Mouse (Mus musculus): ENCODE data around the gene Sox3. TPM values are rescaled to one million over a fixed set of nuclear protein-coding genes. Genes with fewer than 3 reads are reported as not detected.
A peak's percentile ranks its signal among the peaks of the same experiment; 100 is the strongest.

Sox3 gene
- polyA plus RNA-seq, 1 experiment from 2014 or later: not detected

GRCm38 (mm10) chrX:60893720-60894543 lies 702 bp upstream of the Sox3 start:
- WGBS (ENCODE audit: insufficient replicate concordance): 24% methylated on average over 32 of the region's 59 CpGs
- no peak for DNase-seq
- TF ChIP-seq CTCF (IDR thresholded peaks at IDR 0.05; ENCODE audit: low read depth) (no peak), EP300 (IDR thresholded peaks at IDR 0.05; ENCODE audit: low read depth) (no peak)
- ATAC-seq: no peak
- Histone ChIP-seq H3K36me3 (replicated peaks; ENCODE audit: insufficient read depth, low read length) (no peaks in the 10 kb centered on the region), H3K4me2 (ENCODE audit: low read depth, low read length) (0 out of 2 replicates have a peak overlapping the region, but pooled peaks have one; percentile 9), H3K4me1 (ENCODE audit: insufficient read depth) (no peaks in the 10 kb centered on the region), H3K9ac (replicated peaks) (no peak overlapping the region), H3K27ac (ENCODE audit: low read depth) (no peak overlapping the region), H3K27me3 (ENCODE audit: insufficient read depth, low read length) (peaks cover 61% of the 10 kb centered on the region), H3K4me3 (ENCODE audit: low read depth, low read length) (no peak overlapping the region), H3K9me3 (ENCODE audit: low read length) (no peaks in the 10 kb centered on the region)

GRCm38 (mm10) chrX:60892098-60892800 lies 981 bp downstream of the Sox3 start:
- WGBS (ENCODE audit: insufficient replicate concordance): 34% methylated on average over 29 of the region's 102 CpGs
- H3K4me2 ChIP-seq (ENCODE audit: low read depth, low read length): peak overlapping the region; percentile 64
- H3K9me3 ChIP-seq (ENCODE audit: low read length): no peaks in the 10 kb centered on the region
- peak overlapping the region; percentile 32 for H3K4me3 ChIP-seq (ENCODE audit: low read depth, low read length)
- no peak for ATAC-seq
- no peaks in the 10 kb centered on the region for H3K4me1 ChIP-seq (ENCODE audit: insufficient read depth)
- H3K36me3 ChIP-seq (replicated peaks; ENCODE audit: insufficient read depth, low read length): no peaks in the 10 kb centered on the region
- TF ChIP-seq EP300 (IDR thresholded peaks at IDR 0.05; ENCODE audit: low read depth) (no peak), CTCF (IDR thresholded peaks at IDR 0.05; ENCODE audit: low read depth) (no peak)
- H3K27ac ChIP-seq (ENCODE audit: low read depth): no peak overlapping the region
- peak; percentile 20 for DNase-seq
- H3K27me3 ChIP-seq (ENCODE audit: insufficient read depth, low read length): peaks cover 70% of the 10 kb centered on the region
- H3K9ac ChIP-seq (replicated peaks): no peak overlapping the region

GRCm38 (mm10) chrX:60891329-60892095 lies 1.7 kb downstream of the Sox3 start:
- Histone ChIP-seq H3K4me1 (ENCODE audit: insufficient read depth) (no peaks in the 10 kb centered on the region), H3K27ac (ENCODE audit: low read depth) (no peak overlapping the region), H3K9me3 (ENCODE audit: low read length) (no peaks in the 10 kb centered on the region), H3K27me3 (ENCODE audit: insufficient read depth, low read length) (peaks cover 68% of the 10 kb centered on the region), H3K4me2 (ENCODE audit: low read depth, low read length) (peak overlapping the region; percentile 64), H3K9ac (replicated peaks) (no peak overlapping the region), H3K36me3 (replicated peaks; ENCODE audit: insufficient read depth, low read length) (no peaks in the 10 kb centered on the region), H3K4me3 (ENCODE audit: low read depth, low read length) (peak overlapping the region; percentile 32)
- 17% methylated on average over 35 of the region's 43 CpGs for WGBS (ENCODE audit: insufficient replicate concordance)
- TF ChIP-seq CTCF (IDR thresholded peaks at IDR 0.05; ENCODE audit: low read depth) (no peak), EP300 (IDR thresholded peaks at IDR 0.05; ENCODE audit: low read depth) (no peak)
- ATAC-seq (no peak), DNase-seq (no peak)

GRCm38 (mm10) chrX:60890651-60891050 lies 2.6 kb downstream of the Sox3 start:
- Histone ChIP-seq H3K9ac (replicated peaks) (no peak overlapping the region), H3K4me1 (ENCODE audit: insufficient read depth) (no peaks in the 10 kb centered on the region), H3K4me3 (ENCODE audit: low read depth, low read length) (0 out of 2 replicates have a peak overlapping the region, but pooled peaks have one; percentile 10), H3K27me3 (ENCODE audit: insufficient read depth, low read length) (peaks cover 62% of the 10 kb centered on the region), H3K4me2 (ENCODE audit: low read depth, low read length) (0 out of 2 replicates have a peak overlapping the region, but pooled peaks have one; percentile 29), H3K27ac (ENCODE audit: low read depth) (no peak overlapping the region), H3K9me3 (ENCODE audit: low read length) (no peaks in the 10 kb centered on the region), H3K36me3 (replicated peaks; ENCODE audit: insufficient read depth, low read length) (no peaks in the 10 kb centered on the region)
- ATAC-seq (no peak), DNase-seq (no peak)
- WGBS (ENCODE audit: insufficient replicate concordance): 18% methylated on average over 18 of the region's 18 CpGs
- TF ChIP-seq EP300 (IDR thresholded peaks at IDR 0.05; ENCODE audit: low read depth): no peak
- TF ChIP-seq CTCF (IDR thresholded peaks at IDR 0.05; ENCODE audit: low read depth): no peak

- TF ChIP-seq EP300 (IDR thresholded peaks at IDR 0.05; ENCODE audit: low read depth): no peak
- no peak for TF ChIP-seq CTCF (IDR thresholded peaks at IDR 0.05; ENCODE audit: low read depth)
- Histone ChIP-seq H3K36me3 (replicated peaks; ENCODE audit: insufficient read depth, low read length) (no peaks in the 10 kb centered on the region), H3K27me3 (ENCODE audit: insufficient read depth, low read length) (peaks cover 56% of the 10 kb centered on the region), H3K9ac (replicated peaks) (no peak overlapping the region), H3K27ac (ENCODE audit: low read depth) (no peak overlapping the region), H3K9me3 (ENCODE audit: low read length) (no peaks in the 10 kb centered on the region), H3K4me1 (ENCODE audit: insufficient read depth) (no peaks in the 10 kb centered on the region), H3K4me2 (ENCODE audit: low read depth, low read length) (no peak overlapping the region), H3K4me3 (ENCODE audit: low read depth, low read length) (no peak overlapping the region)
- DNase-seq: no peak
- ATAC-seq: no peak
- 13% methylated on average over 17 of the region's 17 CpGs for WGBS (ENCODE audit: insufficient replicate concordance)
Observed at GRCm38 (mm10) chrX:60889956-60890485, 3.2 kb downstream of the Sox3 start.

All from liver, postnatal 0 days (tissue).